Mouse (Mus musculus): ENCODE measurements around the gene Cwc25.

Cwc25 gene

DNA sequence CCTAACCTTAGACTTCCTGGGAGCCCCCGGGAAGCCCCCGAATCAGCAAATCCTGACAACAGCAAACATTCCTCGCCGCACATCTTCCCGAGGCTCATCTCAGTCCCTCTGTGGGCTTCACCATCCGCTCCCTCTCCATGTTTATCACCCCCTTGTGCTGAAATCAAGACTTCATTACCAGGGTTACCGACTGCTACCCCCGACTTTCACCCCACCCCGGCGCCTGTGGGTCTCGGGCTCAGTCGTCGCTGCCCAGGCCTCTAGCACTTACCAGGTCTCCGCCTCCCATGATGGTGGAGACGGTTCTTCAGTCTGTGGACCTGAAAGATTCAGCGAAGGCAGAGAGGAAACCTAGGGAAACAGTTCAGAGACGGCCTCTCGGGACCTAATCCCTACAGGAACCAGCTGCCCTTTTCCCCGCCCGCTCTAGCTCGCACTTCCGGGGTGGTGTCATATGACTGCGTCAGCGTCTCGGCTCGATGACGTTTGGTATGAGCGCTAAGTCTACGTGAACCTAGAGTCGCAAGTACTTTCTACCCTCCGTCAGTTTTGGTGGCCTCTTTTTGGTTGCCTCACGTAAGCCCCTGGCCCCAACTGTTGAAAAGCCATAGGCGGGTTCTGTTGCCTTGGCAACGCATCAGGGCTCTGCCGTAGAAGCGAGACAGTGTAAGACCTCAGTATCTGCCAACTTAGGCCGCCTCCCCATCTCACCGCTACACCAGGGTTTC is at the start of gene Cwc25:
TSS of gene Cwc25 (minus strand) at position 403 of the 728 bp plus-strand sequence.
- DNase-seq, result peak; percentile 94 to 96

DNA sequence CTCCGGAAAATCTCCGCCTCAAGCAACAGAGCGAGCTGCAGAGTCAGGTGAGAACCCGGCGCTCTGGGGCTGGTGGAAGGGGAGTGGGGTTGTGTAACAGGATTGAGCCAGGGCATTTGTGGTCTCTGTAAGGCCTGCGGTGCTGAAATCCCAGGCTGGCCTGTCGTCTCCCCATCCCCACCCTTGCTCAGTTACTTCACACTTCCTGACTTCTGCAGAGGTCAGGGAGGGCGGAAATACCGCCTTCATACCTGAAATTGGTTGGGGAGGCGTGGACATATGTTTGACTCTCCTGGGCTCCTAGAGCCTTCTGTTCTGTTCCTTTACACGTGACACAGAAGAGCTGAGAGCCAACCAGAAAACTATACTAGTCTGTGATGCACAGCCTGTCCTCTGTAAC is 49.4 kb upstream of the Cwc25 start:
- no peak for DNase-seq

GRCm38 (mm10) chr11:97813746-97814515 is 47.6 kb upstream of the Cwc25 start:
- DNase-seq, result no peak

DNA sequence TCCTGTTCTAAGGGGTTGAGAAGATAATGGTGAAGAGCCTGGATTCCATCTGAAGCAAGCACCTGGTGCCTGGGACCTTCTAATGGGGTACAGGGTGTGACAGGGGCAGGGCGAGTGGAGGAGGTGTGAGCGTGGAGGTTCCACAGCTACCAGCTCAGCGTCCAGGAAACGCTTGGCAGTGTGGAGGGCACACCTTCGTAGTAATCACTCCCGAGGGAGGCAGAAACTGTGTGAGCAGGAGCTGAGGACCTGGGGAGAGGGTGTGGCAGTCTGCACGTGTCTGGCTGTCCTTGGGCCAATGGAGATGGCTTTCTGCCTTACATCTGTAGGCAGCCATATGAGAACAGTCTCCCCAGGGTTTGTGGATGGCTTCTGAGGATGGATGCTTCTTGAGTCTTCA is 46.7 kb upstream of the Cwc25 start:
- DNase-seq, result no peak

GRCm38 (mm10) chr11:97812491-97812921 is 46.1 kb upstream of the Cwc25 start:
- no peak for DNase-seq

- no peak for DNase-seq
Measured at GRCm38 (mm10) chr11:97811569-97812362, 45.4 kb upstream of the Cwc25 start.

DNA sequence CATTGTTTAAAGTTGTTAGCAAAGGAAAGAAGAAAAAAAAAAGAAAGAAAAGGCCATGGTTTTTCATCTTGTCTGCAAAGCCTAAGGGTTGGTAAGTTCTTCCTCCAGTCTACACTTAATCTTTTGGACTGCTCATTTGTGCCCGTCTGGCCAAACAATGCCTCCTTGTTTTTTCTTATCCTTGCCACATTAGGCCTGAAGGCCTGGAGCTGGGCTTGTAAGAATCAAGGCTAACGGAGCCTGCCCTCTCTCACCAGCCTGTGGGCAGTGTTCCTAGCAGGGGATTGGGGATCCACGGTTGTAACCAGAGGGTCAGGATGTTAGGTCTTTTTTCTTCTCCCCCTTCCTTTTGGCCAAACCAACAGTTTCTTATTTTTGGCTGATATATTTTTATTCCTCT is 44.6 kb upstream of the Cwc25 start:
- DNase-seq, result no peak

- DNase-seq, result no peak
Measured at GRCm38 (mm10) chr11:97810356-97810755, 44.0 kb upstream of the Cwc25 start.

- DNase-seq, result no peak
Measured at GRCm38 (mm10) chr11:97809235-97810121, 43.1 kb upstream of the Cwc25 start.

DNA sequence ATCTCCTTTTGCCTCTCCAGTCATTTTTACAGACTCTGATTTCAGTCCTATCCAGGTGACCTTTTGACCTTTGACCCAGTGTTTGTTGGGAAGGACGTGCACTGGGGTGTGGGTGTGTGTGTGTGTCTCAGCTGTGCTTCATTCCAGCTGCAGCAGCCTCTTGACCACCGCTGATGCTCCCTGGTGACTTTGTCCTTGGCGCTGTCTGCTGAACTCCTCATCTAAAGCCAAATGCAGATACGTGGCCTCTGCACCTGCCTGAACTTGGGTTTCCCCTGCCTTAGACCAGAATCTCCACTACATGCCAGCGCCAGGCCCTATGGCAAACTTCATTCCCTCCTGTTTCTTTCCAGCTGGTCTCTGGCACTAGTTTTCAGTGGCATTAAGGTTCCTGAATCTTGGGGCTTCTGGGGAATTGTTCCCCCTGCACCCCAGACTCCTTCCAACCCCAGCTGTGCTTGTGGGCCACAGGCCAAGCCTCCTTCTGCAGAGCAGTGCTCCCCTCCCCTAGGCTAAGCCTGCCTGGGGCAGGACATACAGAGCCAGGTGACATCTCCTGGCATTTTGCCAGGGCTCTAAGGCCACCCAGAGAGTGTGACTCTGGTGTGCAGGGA is 42.4 kb upstream of the Cwc25 start:
- DNase-seq, result peak; percentile 54 to 61

GRCm38 (mm10) chr11:97808093-97808492 is 41.7 kb upstream of the Cwc25 start:
- no peak for DNase-seq

- no peak for DNase-seq
Measured at GRCm38 (mm10) chr11:97807626-97808025, 41.3 kb upstream of the Cwc25 start.

DNA sequence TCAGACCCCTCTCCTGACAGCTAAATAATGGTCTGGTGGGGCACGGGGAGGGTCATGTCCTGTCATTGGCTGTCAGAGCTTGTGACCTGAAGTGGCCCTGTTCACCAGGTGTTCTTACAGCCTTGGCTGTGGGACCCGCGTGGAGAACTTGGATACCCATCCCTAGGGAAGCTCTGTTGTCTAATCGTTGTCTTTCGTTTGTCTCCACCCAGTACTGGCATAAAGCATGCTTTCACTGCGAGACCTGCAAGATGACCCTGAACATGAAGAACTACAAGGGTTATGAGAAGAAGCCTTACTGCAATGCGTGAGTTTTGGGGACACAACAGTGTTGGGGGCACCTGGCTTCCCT is 40.2 kb upstream of the Cwc25 start:
- no peak for DNase-seq

GRCm38 (mm10) chr11:97805662-97806612 is 39.6 kb upstream of the Cwc25 start:
- DNase-seq, result no peak

DNA sequence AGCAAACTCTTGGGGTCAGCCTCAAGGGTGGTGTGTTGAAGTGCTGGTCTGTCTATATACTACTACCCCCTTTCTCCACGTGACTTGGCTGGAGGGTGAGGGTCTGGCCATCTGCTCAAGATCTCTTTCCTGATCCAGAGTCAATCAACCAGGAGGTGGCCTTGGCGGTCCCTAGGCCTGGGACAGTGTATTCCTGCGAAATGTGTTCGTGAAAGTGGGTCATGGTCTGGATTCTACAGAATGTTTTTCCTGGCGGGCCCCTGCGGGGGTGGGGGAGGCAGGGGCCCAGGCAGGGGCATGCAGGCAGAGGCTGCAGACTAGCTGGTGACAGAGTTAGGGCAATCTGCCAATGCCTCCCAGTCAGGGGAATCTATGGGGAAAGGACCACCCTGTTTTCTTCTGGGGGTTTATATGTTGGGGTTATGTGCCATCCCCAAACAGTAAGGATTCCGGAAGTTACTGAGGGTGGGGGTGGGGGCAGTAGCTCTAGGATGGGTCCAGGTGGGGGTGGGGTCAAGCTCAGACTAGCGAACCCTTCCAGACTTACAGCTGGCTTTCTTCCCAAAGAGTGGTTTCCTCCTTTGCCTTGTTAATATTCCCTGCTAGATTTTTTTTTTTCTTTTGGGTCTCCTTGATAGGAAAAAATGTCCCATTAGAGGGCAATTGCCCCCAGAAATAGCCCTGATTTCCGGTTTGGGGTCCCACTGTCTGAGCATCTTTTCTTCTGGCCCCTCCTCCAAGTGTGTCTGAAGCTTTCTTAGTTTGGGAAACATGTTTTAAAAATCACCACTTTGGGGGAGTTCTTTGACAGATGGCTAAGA is 38.7 kb upstream of the Cwc25 start:
- DNase-seq, result no peak

DNA sequence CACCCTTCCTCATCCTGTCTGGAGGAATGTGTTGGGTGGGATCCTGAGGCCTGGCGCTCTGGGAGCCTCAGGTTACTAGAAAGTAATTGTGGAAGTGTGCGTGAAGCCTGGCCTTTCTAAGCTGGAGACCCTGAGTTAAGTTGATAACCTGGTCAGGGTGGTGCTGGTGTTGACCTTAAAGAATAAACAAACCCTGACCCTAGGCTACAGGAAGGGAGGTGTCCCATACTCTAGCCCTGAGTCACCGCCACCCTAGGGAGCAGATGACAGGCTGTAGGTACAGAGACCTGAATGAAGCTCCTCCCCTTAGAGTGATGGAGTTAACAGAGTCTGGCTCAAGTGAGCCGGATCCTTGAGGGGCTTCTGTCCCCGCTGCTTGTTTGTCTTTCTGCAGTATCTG is 37.5 kb upstream of the Cwc25 start:
- DNase-seq, result no peak

DNA sequence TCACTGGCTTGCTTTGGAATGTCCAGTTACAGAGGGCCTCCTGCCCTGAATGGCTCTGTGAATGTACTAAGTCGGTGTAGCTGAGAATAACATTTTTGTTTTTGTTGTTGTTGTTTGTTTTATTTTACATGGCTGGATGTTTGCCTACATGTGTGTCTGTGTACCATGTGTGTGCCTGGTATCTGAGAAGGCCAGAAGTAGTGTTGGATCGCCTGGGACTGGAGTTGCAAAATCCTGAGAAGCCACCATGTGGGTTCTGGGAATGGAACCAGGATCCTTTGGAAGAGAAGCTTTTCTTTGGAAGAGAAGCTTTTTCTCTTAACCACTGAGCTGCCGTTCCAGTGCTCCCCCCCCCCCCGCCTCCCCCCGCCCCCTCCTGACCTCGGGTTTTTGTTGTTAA is 36.1 kb upstream of the Cwc25 start:
- DNase-seq, result no peak

GRCm38 (mm10) chr11:97802194-97802470 is 35.8 kb upstream of the Cwc25 start:
- no peak for DNase-seq

GRCm38 (mm10) chr11:97801409-97802193 is 35.2 kb upstream of the Cwc25 start:
- peak in 1 of 2 experiments; percentile 52 for DNase-seq

All from cerebellum, postnatal 36 days (tissue).